Mouse (Mus musculus) liver, embryonic 11.5 days (tissue): ENCODE results near the gene Fscn3. TPM values are rescaled to one million over a fixed set of nuclear protein-coding genes. Genes with fewer than 3 reads are reported as not detected.

Experiments used
- ATAC-seq: fragments of 200-750 bp; cut with Nextera tagmentation; replicated peaks from 2 replicates; pipeline ENCODE4 v1.8.0; 2017; ENCODE audit warnings: moderate number of reproducible peaks, mild to moderate bottlenecking, moderate TSS enrichment, moderate library complexity; ENCODE audit not compliant: low FRiP score
- DNase-seq: peaks from one replicate; pipeline ENCODE4 v3.0.0-alpha.2; 2017; ENCODE audit warnings: low spot score
- H3K27ac ChIP-seq: fragments of 300-500 bp; sonication (generic); 2 replicates; pipeline ENCODE4 v1.5.1; 2014; ENCODE audit warnings: mild to moderate bottlenecking, low read depth, low read length, control low read depth
- H3K27me3 ChIP-seq: fragments of 300-500 bp; sonication (generic); replicated peaks from 2 replicates; pipeline ENCODE4 v1.6.1; 2014; ENCODE audit warnings: low read length, mixed read lengths; ENCODE audit not compliant: control insufficient read depth, insufficient read depth
- H3K36me3 ChIP-seq: fragments of 300-500 bp; sonication (generic); 2 replicates; pipeline ENCODE4 v1.6.1; 2014; ENCODE audit warnings: mild to moderate bottlenecking, low read length, moderate library complexity, mixed read lengths; ENCODE audit not compliant: control insufficient read depth, insufficient read depth
- H3K4me1 ChIP-seq: fragments of 300-500 bp; sonication (generic); replicated peaks from 2 replicates; pipeline ENCODE4 v1.6.1; 2014; ENCODE audit warnings: low read length, mixed read lengths; ENCODE audit not compliant: control insufficient read depth, insufficient read depth
- H3K4me2 ChIP-seq: fragments of 300-500 bp; sonication (generic); 2 replicates; pipeline ENCODE4 v1.6.1; 2014; ENCODE audit warnings: mild to moderate bottlenecking, control low read depth, moderate library complexity
- H3K4me3 ChIP-seq: fragments of 300-500 bp; sonication (generic); 2 replicates; pipeline ENCODE4 v1.5.1; 2014; ENCODE audit warnings: low read depth, low read length, control low read depth
- H3K9ac ChIP-seq: fragments of 300-500 bp; sonication (generic); 2 replicates; pipeline ENCODE4 v1.6.1; 2014; ENCODE audit warnings: low read depth, low read length, control low read depth
- H3K9me3 ChIP-seq: fragments of 300-500 bp; sonication (generic); 2 replicates; pipeline ENCODE4 v1.6.1; 2016; ENCODE audit warnings: low read length, inconsistent platforms, mixed read lengths; ENCODE audit not compliant: control insufficient read depth
- WGBS: fragments of 180-500 bp; shearing (Covaris S2); extraction: QIAGEN DNeasy Blood & Tissue Kit; methylation state at CpG from one replicate; pipeline ENCODE4 v1.1.7; 2014; 5-methylcytosine and 5-hydroxymethylcytosine counted together
- polyA plus RNA-seq: library from polyadenylated mRNA; unstranded; fragments of >200 nt; fragmentation: Nextera tagmentation; extraction: Ambion mirVana; gene quantifications from 2 replicates; pipeline ENCODE4 v1.2.1, GENCODE M21; 2014

Fscn3 gene
- polyA plus RNA-seq, 1 experiment from 2014 or later = 0.33 TPM

- H3K9me3 ChIP-seq = no peaks in the 10 kb centered on the region
- H3K4me3 ChIP-seq = peak overlapping the region; percentile 95
- WGBS = 66% methylated on average over 15 of the region's 15 CpGs
- H3K9ac ChIP-seq = peak overlapping the region; percentile 92; the same call in 1 of the 2 replicates
- DNase-seq (no peak), ATAC-seq (no peak)
- no peaks in the 10 kb centered on the region for H3K27me3 ChIP-seq
- H3K36me3 ChIP-seq = peaks cover 22% of the 10 kb centered on the region
- peak overlapping the region; percentile 28; the same call in 1 of the 2 replicates for H3K27ac ChIP-seq
- H3K4me1 ChIP-seq = peaks cover 26% of the 10 kb centered on the region
- peak overlapping the region; percentile 75 for H3K4me2 ChIP-seq
Measured at GRCm38 (mm10) chr6:28422651-28423290, 4.8 kb upstream of the Fscn3 start.

GRCm38 (mm10) chr6:28423313-28423712 lies 4.3 kb upstream of the Fscn3 start, which contains the start of gene Arf5:
Gene Arf5, plus strand, starts transcription at chr6:28423560.
- WGBS = 1% methylated on average over 27 of the region's 42 CpGs

DNA sequence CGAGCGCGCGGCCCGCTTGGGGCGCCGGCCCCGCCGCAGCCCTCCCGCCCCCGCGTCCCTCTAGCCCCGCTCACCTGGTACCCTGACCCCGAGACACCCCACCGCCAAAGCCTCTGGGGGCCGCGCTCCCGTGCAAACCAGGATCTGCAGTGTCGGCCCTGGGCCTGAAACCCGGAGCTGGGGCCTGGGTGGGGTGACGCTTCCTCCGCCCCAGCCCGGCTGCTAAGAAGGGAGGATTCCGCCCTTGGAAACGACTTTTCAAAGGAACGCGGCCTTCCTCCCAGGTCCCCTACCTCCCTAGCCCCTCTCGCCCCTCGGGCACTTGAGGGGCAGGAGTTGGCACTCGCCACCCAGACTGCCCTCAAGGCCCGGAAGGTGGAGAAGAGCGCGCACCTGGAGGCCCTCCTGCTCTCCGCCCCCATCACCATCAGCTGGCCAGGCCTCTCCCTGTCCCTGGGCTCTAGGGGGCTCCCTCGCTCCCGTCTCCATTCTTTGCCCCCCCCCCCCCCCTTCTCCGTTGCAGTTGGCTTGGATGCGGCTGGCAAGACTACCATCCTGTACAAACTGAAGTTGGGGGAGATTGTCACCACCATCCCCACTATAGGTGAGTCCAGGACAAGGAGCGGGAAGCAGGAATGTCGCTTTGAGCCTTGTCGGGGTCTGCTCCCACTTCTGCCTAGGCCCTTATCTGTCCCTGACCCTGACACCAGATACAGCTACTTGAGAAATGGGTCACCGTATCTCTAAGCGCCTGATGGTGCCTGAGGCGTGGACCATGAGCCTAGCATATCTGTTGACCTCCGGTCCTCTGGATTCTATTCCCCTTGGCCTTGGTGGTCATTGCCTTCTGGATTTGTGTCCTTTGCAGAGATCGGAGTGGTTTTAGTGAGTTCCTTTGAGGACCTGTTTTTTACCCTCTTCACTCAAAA lies 3.6 kb upstream of the Fscn3 start:
- H3K9me3 ChIP-seq = no peaks in the 10 kb centered on the region
- H3K4me2 ChIP-seq = peak overlapping the region; percentile 75
- H3K4me3 ChIP-seq = peak overlapping the region; percentile 95
- H3K27ac ChIP-seq = peak overlapping the region; percentile 83
- H3K27me3 ChIP-seq = no peaks in the 10 kb centered on the region
- ATAC-seq = peak; percentile 75
- H3K4me1 ChIP-seq = peaks cover 26% of the 10 kb centered on the region
- H3K36me3 ChIP-seq = peaks cover 15% of the 10 kb centered on the region
- 4% methylated on average over 46 of the region's 46 CpGs for WGBS
- peak; percentile 71 for DNase-seq
- H3K9ac ChIP-seq = peak overlapping the region; percentile 92

More at GRCm38 (mm10) chr6:28423313-28423712, 4.3 kb upstream of the Fscn3 start, which contains the start of gene Arf5:
- H3K4me1 ChIP-seq = peaks cover 26% of the 10 kb centered on the region
- peak within 1 kb of the TSS; percentile 95 for H3K4me3 ChIP-seq
- H3K9ac ChIP-seq = peak within 1 kb of the TSS; percentile 92
- peak within 1 kb of the TSS; percentile 75 for H3K4me2 ChIP-seq
- H3K27me3 ChIP-seq = no peaks in the 10 kb centered on the region
- peak within 1 kb of the TSS; percentile 83 for H3K27ac ChIP-seq
- peaks cover 19% of the 10 kb centered on the region for H3K36me3 ChIP-seq
- ATAC-seq (peak; percentile 57), DNase-seq (peak; percentile 91)
- no peaks in the 10 kb centered on the region for H3K9me3 ChIP-seq

DNA sequence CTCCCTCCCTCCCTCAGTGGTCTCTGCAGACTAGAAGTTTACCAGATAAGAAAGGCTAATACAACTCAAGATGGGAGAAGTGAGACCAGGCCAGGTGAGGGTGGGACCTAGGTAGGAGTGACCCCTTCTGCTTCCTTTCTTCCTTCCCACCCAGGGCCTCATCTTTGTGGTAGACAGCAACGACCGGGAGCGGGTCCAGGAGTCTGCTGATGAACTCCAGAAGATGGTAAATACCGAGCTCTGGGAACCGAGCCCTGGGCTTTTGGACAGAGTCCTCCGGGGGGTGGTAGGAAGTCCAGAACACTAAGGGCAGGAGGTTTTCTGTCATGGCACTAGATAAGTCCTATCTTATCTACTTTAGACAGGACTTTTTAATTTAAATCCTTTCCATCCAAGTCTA lies 2.6 kb upstream of the Fscn3 start:
- peaks cover 21% of the 10 kb centered on the region for H3K4me1 ChIP-seq
- no peaks in the 10 kb centered on the region for H3K9me3 ChIP-seq
- H3K9ac ChIP-seq = peak overlapping the region; percentile 92
- peaks cover 15% of the 10 kb centered on the region for H3K36me3 ChIP-seq
- DNase-seq (no peak), ATAC-seq (no peak)
- H3K27ac ChIP-seq = peak overlapping the region; percentile 83
- whole genome bisulfite sequencing = 76% methylated on average over 6 of the region's 6 CpGs
- peak overlapping the region; percentile 75 for H3K4me2 ChIP-seq
- peak overlapping the region; percentile 95 for H3K4me3 ChIP-seq
- no peaks in the 10 kb centered on the region for H3K27me3 ChIP-seq

DNA sequence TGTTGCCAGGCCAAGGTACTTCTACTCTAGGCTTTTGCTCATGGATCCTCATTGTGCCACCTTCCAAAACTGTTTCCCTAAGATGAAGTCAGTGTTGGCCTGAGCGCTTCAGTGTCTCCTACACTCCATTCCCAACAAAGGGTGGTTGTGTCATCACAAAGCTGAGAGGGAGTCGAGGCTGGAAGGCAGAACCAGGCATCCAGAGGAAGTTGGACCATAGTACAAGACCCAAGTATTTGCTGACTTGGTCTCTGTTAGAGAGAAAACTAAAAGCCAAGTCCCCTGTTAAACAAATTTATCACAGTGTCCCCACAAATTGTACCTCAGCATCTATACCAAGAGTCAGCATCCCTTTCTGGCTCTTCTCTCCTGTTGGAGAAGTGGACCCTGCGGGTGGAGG lies 701 bp downstream of the Fscn3 start, which contains the start of gene Gcc1:
Gene Gcc1, minus strand, starts transcription at position 101 of the 400 bp plus-strand sequence.
- ATAC-seq (no peak), DNase-seq (no peak)
- 82% methylated on average over 3 of the region's 3 CpGs for WGBS
- Histone ChIP-seq H3K4me1 (peaks cover 16% of the 10 kb centered on the region), H3K27me3 (no peaks in the 10 kb centered on the region), H3K4me3 (no peak within 1 kb of the TSS), H3K9me3 (no peaks in the 10 kb centered on the region), H3K36me3 (peaks cover 15% of the 10 kb centered on the region), H3K27ac (no peak within 1 kb of the TSS), H3K4me2 (no peak within 1 kb of the TSS), H3K9ac (no peak within 1 kb of the TSS)

GRCm38 (mm10) chr6:28429870-28430269 lies 2.3 kb downstream of the Fscn3 start:
- DNase-seq (no peak), ATAC-seq (no peak)
- H3K9me3 ChIP-seq = no peaks in the 10 kb centered on the region
- peaks cover 12% of the 10 kb centered on the region for H3K36me3 ChIP-seq
- no peak overlapping the region for H3K4me2 ChIP-seq
- WGBS = 87% methylated on average over 11 of the region's 11 CpGs
- no peak overlapping the region for H3K4me3 ChIP-seq
- H3K9ac ChIP-seq = no peak overlapping the region
- no peaks in the 10 kb centered on the region for H3K27me3 ChIP-seq
- H3K27ac ChIP-seq = no peak overlapping the region
- peaks cover 10% of the 10 kb centered on the region for H3K4me1 ChIP-seq

GRCm38 (mm10) chr6:28430795-28431537 lies 3.4 kb downstream of the Fscn3 start:
- ATAC-seq (peak; percentile 80), DNase-seq (no peak)
- Histone ChIP-seq H3K9me3 (no peaks in the 10 kb centered on the region), H3K27me3 (no peaks in the 10 kb centered on the region), H3K4me2 (peak overlapping the region; percentile 45), H3K27ac (no peak overlapping the region), H3K9ac (no peak overlapping the region), H3K36me3 (peaks cover 7% of the 10 kb centered on the region), H3K4me3 (no peak overlapping the region), H3K4me1 (peaks cover 6% of the 10 kb centered on the region)
- WGBS = 69% methylated on average over 10 of the region's 10 CpGs

DNA sequence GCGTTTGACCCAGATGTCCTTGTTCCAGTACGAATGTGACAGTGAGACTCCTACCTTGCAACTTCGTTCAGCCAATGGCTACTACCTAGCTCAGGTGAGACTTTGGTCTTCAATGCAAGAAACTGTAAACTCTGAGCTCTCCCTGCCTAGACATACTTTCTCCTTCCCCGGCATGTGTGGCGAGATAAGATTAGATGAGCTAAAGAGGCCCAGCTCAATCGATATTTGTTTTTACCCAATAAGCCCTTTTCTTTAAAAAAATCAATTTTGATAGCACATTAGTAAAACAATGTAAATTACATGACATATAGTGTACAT lies 3.9 kb downstream of the Fscn3 start:
- Histone ChIP-seq H3K27me3 (no peaks in the 10 kb centered on the region), H3K36me3 (peaks cover 4% of the 10 kb centered on the region), H3K9me3 (no peaks in the 10 kb centered on the region), H3K4me2 (peak overlapping the region; percentile 45), H3K4me1 (peaks cover 6% of the 10 kb centered on the region), H3K4me3 (no peak overlapping the region), H3K27ac (no peak overlapping the region), H3K9ac (no peak overlapping the region)
- DNase-seq = no peak
- WGBS = 60% methylated on average over 6 of the region's 6 CpGs
- peak; percentile 73 for ATAC-seq
